Mouse (Mus musculus) ES-Bruce4 (cell line): ENCODE data around the gene Pdgfa. TPM values are rescaled to one million over a fixed set of nuclear protein-coding genes. Genes with fewer than 3 reads are reported as not detected.
A peak's percentile ranks its signal among the peaks of the same experiment; 100 is the strongest.

Source experiments
- H3K27ac ChIP-seq: 2 replicates; pipeline ENCODE4 v1.5.1; 2012; ENCODE audit warnings: low read length, inconsistent platforms; ENCODE audit not compliant: insufficient read depth
- H3K27me3 ChIP-seq: 2 replicates; pipeline ENCODE4 v1.6.1; 2012; ENCODE audit warnings: mild to moderate bottlenecking, low read length, inconsistent platforms; ENCODE audit not compliant: control insufficient read depth, poor library complexity, insufficient read depth, severe bottlenecking
- H3K36me3 ChIP-seq: 2 replicates; pipeline ENCODE4 v1.6.1; 2012; ENCODE audit warnings: inconsistent platforms, mild to moderate bottlenecking, low read length, moderate library complexity; ENCODE audit not compliant: control insufficient read depth, poor library complexity, insufficient read depth, severe bottlenecking
- H3K4me1 ChIP-seq: one replicate; pipeline ENCODE4 v1.8.1; 2011; ENCODE audit warnings: low read length; ENCODE audit not compliant: control insufficient read depth, insufficient read depth
- H3K4me3 ChIP-seq: 2 replicates; pipeline ENCODE4 v1.5.1; 2011; ENCODE audit warnings: low read depth, mild to moderate bottlenecking, low read length
- H3K9ac ChIP-seq: 2 replicates; pipeline ENCODE4 v1.6.1; 2012; ENCODE audit warnings: low read depth, mild to moderate bottlenecking, inconsistent platforms; ENCODE audit not compliant: poor library complexity, severe bottlenecking
- H3K9me3 ChIP-seq: replicated peaks from 2 replicates; pipeline ENCODE4 v1.6.1; 2012; ENCODE audit warnings: mild to moderate bottlenecking, low read length, inconsistent platforms; ENCODE audit not compliant: control insufficient read depth, poor library complexity, insufficient read depth, severe bottlenecking
- CTCF ChIP-seq: IDR thresholded peaks from one replicate; pipeline ENCODE4 v1.8.1; 2011; ENCODE audit warnings: low read depth, low read length
- EP300 ChIP-seq: IDR thresholded peaks from 2 replicates; pipeline ENCODE4 v1.6.1; 2011; ENCODE audit warnings: low read depth, low read length; ENCODE audit not compliant: insufficient read depth
- POLR2A ChIP-seq: IDR thresholded peaks from one replicate; pipeline ENCODE4 v1.8.1; 2011; ENCODE audit warnings: low read length; ENCODE audit not compliant: insufficient read depth
- polyA plus RNA-seq: library from polyadenylated mRNA; stranded (reverse); fragments of >200 nt; gene quantifications from 2 replicates; pipeline ENCODE4 v1.2.4, GENCODE M21; 2011; ENCODE audit warnings: low read depth; ENCODE audit not compliant: missing spikeins, insufficient read depth, insufficient read length

Gene Pdgfa
- polyA plus RNA-seq, 1 experiment = 48.7 TPM

- peak overlapping the region; percentile 89 for H3K9ac ChIP-seq
- TF ChIP-seq EP300 (0 out of 2 replicates have a peak, but pooled peaks have one; percentile 18), CTCF (no peak)
- H3K27ac ChIP-seq = no peak overlapping the region
- peak overlapping the region; percentile 67 for H3K4me3 ChIP-seq
- peaks cover 2% of the 10 kb centered on the region; the same call in 1 of the 2 replicates for H3K36me3 ChIP-seq
- no peaks in the 10 kb centered on the region for H3K9me3 ChIP-seq
- H3K4me1 ChIP-seq = peaks cover 11% of the 10 kb centered on the region
- H3K27me3 ChIP-seq = no peaks in the 10 kb centered on the region
Observed at GRCm38 (mm10) chr5:138992611-138993370, 4.4 kb downstream of the Pdgfa start.

GRCm38 (mm10) chr5:138991734-138992133, 5.4 kb downstream of the Pdgfa start:
- Histone ChIP-seq H3K4me1 (peaks cover 9% of the 10 kb centered on the region), H3K36me3 (peaks cover 10% of the 10 kb centered on the region), H3K9ac (no peak overlapping the region), H3K27ac (peak overlapping the region; percentile 35), H3K4me3 (no peak overlapping the region), H3K9me3 (no peaks in the 10 kb centered on the region), H3K27me3 (no peaks in the 10 kb centered on the region)
- TF ChIP-seq EP300 (peak; percentile 97), POLR2A (no peak)

DNA sequence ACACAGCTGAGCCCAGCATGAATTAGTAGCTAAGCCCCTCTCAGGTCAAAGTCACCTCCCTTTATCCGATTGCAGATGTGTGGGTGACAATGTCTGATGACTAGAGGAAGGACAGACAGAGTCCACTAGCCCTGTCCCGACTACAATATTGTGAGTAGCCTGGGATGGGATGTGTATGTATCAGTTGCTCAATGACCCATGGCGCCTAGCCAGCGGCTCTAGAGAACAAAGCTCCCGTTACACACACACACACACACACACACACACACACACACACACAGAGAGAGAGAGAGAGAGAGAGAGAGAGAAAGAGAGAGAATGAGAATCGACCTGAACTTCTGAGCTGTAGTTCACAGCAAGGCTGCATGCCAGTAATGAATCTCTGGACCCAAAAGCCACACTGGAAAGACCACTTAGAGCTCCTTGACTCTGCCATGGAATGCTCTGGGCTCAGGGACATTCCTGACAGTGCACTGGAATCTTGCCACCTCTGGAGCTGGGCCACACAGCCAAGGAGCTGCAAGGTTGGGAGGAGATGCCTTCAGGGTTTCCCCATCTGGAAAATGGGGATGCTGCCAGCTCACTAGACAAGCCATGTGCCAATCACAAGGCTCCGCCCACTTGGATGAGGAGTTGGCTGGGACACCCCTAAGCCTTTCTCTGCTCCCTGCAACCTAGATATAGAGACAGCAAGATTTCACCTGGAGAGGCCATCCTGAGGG, 6.3 kb downstream of the Pdgfa start:
- Histone ChIP-seq H3K27ac (peak overlapping the region; percentile 24), H3K9ac (no peak overlapping the region), H3K4me1 (peaks cover 9% of the 10 kb centered on the region), H3K27me3 (no peaks in the 10 kb centered on the region), H3K36me3 (peaks cover 16% of the 10 kb centered on the region), H3K9me3 (no peaks in the 10 kb centered on the region), H3K4me3 (no peak overlapping the region)
- no peak for TF ChIP-seq EP300
- TF ChIP-seq CTCF = no peak
- no peak for TF ChIP-seq POLR2A

DNA sequence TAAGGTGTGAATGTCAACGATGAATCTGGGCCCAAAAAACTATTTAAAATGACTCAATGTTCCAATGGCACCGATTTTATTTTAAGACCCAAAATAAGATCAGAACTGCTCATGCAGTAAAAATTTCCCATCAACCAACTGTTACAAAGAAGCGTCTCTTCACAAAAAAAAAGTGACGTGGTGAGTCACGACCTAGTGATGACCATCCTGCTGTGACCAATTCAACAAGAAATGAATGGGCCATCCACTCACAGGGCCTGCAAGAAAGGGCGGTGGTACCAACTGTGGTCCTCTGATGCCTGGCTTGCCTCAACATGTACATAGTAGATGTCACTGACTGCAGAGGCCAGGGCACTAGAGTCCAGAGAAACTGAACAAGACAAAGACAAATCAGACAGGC, 7.6 kb downstream of the Pdgfa start:
- Histone ChIP-seq H3K9ac (no peak overlapping the region), H3K27me3 (no peaks in the 10 kb centered on the region), H3K36me3 (peaks cover 26% of the 10 kb centered on the region), H3K27ac (no peak overlapping the region), H3K4me3 (no peak overlapping the region), H3K4me1 (peaks cover 9% of the 10 kb centered on the region), H3K9me3 (no peaks in the 10 kb centered on the region)
- TF ChIP-seq CTCF (no peak), POLR2A (no peak), EP300 (peak; percentile 28; the same call in 1 of the 2 replicates)

DNA sequence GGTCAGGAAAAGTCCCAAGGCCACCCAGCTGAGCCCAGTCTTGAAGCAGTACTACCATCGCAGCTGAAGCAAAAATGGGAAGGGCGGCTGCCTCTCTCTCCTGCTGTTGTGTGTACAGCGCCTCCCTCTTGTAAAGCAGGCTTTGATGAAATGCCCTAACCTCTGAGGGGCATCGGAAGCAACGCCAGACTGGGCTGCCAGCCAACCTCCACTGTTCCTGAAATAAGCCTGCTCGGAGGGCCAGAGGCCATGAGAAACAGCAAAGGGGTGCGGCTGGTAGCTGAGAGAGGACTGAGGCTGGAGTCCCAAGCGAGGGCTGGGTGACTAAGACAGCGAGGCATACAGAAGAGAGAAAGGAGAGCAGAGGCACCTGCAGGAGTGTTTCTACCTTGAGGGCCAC, 8.4 kb downstream of the Pdgfa start:
- no peak overlapping the region for H3K27ac ChIP-seq
- no peak overlapping the region for H3K4me3 ChIP-seq
- peaks cover 9% of the 10 kb centered on the region for H3K4me1 ChIP-seq
- H3K27me3 ChIP-seq = no peaks in the 10 kb centered on the region
- TF ChIP-seq CTCF (no peak), POLR2A (no peak), EP300 (no peak)
- H3K9me3 ChIP-seq = no peaks in the 10 kb centered on the region
- H3K9ac ChIP-seq = no peak overlapping the region
- peaks cover 30% of the 10 kb centered on the region for H3K36me3 ChIP-seq

DNA sequence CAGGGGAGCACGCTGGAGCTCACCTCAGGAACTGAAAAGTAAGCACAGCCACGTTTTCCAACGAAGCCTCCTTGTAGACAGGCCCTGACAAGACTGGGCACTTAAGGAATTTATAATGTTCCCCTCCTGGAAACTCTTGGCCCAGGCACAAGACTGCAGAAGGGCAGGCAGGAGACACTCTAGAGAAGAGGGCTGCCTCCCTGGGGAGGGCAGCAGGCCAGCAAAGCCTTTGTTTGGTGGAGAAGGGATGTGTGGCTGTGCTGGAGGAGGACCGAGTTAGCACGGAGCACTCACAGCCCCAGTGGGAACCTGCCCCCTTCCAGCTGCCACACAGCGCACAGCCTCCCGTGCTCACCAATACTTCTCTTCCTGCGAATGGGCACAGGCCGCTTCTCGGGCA, 9.2 kb downstream of the Pdgfa start:
- Histone ChIP-seq H3K27ac (no peak overlapping the region), H3K4me3 (no peak overlapping the region), H3K9ac (no peak overlapping the region), H3K9me3 (no peaks in the 10 kb centered on the region), H3K27me3 (no peaks in the 10 kb centered on the region), H3K4me1 (peaks cover 9% of the 10 kb centered on the region), H3K36me3 (peaks cover 31% of the 10 kb centered on the region)
- TF ChIP-seq EP300 (no peak), POLR2A (no peak), CTCF (no peak)
